Mouse (Mus musculus) 3134 (cell line): ENCODE results near the gene C4b.
"Not testable (repeated sequence)": the region's sequence is repeated elsewhere in the genome, so short reads cannot be mapped to it uniquely, and the experiment has no call there.

Experiments used
- DNase-seq: peaks from one replicate; pipeline ENCODE4 v3.0.0-alpha.2; 2011; ENCODE audit warnings: low spot score; ENCODE audit not compliant: insufficient read length; ENCODE audit errors: extremely low read depth

Gene C4b

DNA sequence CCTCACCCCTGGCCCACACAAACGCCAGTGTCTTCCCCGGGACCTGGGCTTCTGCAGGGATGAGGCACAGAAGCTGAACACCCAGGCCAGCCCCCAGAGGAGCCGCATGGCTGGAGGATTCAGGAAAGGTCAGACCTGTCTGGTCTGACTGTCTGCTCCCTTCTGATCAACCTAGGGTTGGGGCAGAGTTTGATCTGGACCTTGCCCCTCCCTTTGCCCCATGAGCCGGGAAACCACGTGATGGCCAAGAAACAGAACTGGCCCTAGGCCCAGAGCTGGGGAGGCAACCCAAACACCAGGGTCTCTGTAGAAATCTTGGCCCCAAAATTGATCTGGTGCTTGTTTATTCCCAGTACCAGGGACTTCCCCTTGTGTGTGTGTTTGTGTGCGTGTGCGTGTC lies at the start of gene C4b:
Gene C4b (minus strand): TSS at position 164 of the 400 bp plus-strand sequence.
- no peak for DNase-seq

DNA sequence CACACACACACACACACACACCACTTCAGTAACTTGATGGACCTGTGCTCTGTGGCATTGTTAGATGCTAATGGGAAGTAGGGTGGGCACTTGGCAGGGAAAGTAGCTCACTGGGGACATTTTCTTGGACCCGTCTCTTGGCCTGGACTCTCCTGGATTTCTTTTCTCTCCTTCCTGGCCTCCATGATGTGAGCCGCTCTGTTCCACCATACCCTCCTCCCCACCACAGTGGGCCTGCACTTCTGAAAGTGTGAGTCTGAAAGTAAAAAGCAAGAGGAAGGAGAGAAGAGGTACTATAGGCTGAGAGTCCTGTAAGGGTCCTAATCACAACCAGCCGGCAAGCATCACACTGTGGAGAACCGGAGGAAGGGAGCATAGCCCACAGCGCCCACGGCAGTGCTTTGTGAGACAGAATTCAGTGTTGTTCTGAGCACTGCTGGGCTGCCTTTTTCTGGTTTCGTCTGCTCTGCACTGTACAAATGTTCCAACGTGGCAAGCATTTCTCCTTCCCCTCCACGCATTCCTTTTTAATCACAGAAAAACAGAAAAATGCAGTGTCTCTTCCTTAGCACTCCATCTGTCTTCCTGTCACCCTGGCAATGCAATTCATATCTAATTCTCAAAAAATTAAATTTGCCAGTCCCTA lies 34.1 kb upstream of the C4b start:
- no peak for DNase-seq

DNA sequence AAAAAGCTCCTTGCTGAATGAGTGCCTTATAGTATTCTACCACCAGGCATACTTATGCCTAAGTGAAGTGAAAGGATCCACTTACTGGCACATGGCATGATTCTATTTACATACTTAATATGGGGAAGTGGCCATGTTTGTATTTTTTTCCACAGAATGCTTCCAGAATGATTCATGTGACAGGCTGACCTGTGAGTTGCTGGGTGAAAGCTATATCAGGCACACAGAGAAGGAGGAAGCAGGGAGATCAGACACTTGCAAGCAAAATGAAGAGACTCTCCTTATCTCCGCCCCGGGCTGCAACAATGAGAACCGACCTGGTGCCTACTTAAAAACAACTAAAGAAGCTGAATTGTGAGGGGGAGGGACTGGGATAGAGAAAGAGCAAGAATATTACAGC lies 17.8 kb upstream of the C4b start:
- no peak for DNase-seq

DNA sequence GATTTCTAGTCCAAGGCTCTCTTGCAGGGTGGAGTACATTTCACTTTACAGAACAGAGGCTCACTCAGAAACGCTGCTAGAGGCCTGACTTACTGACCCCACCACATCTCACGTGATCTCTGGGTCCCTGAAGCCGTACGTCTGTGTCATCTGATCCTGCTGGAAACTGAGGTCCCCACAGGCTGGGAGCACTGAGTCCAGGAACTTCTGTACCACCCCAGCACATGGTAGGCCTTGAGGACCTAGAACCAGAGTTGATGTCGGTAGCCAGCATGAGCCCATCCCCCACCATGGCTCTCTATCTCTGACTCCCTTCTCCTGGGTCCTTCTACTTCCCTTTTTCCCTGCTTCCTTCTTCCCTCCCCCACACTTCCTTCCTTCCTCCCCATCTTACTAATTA lies 2.8 kb upstream of the C4b start:
- DNase-seq: no peak

DNA sequence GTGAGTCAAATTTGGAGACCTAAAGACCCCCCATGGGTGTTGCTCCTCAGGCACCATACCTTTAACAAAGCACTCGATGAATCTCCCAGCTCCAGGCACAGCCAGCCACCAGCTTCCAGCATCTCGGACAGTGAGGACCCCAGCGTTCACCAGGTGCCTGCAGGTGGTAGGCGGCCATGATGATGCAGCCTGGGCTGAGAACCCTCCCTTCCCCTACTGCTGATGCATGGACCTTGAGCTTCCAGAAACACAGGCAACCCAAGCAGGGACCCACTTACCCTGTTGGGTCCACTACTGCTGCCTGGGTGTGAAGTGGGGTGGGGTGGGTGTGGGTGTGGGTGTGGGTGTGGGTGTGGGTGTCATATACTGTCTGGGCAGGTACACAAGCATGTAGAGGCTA lies 1.5 kb upstream of the C4b start:
- not testable (repeated sequence) for DNase-seq

DNA sequence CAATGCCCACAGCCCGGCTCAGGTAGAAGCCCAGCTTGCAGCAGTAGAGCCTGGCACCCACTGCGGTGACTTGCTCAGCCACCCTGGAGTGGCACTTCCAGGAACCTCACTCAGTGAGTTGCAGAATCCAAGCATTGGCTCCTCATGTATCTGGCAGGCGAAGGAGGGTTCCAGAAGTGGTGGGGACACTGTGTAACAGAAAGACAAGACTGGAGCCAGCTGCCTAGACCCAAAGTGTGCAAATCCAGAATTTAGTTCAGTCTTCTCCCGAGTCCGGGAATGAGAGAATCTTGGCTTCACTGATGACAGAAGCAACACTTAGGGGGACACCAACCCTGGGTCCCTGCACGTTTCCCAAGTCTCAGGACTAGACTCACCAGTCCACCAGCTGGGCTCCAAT lies 929 bp upstream of the C4b start:
- DNase-seq: not testable (repeated sequence)

DNA sequence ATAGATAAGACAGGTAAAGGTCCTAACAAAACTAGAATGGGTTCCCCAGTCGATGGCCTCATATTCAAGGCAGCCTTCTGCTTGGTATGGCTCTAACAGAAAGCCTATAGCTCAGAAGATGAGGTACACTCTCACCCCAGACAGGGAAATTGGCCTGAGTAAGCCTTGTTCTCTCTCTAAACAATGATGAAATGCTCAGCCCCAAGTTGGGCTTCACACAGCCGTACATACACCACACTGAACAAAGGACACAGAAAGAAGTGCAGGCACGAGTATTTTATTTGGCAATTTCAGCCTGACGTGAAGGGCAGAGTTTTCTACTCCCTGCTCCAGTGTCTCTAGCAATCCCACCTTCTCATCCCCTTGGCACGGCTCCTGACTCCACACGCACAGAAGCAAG lies 524 bp upstream of the C4b start:
- no peak for DNase-seq

DNA sequence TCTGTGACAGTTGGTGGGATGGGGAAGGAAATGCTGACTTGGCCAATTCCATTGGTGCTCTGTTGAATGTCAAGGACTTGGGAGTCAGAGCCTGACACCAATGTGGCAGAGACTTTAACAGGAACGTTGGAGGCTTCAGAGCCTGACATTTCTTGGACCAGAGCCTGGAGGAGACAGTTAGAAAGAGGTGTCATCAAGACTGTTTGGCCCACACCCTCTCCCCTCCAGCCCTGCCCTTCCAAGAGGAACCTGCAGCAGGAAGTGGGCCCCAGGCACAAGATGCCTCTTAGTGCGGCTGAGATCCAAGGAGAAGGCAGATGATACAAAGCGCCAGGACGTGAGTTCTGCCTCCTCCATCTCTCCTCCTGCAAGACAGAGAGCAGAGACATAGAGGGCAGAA lies 3.4 kb downstream of the C4b start:
- no peak for DNase-seq

DNA sequence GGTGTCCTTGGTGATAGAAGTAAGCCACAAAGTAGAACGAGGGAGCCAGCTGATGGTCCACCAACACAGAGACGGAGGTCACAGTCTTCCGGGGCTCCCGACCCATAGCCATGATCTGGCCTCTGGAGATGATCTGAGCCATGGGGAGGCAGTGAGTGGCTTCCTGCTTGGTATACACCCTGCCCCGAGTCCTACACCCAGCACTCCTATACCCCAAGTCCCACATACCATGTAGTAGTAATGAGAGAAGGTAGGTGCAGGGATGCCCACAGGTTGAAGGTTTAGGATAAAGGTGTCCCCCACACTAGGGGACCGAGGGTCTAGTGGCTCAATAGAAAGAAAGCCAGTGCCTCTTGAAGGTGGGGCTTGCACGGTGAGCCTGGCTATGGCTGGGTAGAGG lies 4.0 kb downstream of the C4b start:
- not testable (repeated sequence) for DNase-seq

DNA sequence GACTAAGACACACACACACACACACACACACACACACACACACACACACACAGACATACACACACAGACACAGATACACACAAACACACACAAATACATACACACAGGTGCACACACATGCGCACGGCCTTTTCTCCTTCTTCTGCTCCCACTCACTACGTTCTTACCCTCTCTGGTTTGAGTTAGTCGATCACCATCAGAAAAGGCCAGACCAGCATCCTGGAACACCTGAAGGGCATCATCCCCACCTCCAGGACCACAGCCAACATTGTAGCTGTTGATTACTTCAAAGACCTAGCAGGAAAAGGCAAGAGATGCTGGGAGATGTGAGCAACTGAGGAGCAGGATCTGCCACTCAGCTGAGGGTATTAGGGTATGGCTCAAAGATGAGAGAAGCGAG lies 6.2 kb downstream of the C4b start:
- not testable (repeated sequence) for DNase-seq

DNA sequence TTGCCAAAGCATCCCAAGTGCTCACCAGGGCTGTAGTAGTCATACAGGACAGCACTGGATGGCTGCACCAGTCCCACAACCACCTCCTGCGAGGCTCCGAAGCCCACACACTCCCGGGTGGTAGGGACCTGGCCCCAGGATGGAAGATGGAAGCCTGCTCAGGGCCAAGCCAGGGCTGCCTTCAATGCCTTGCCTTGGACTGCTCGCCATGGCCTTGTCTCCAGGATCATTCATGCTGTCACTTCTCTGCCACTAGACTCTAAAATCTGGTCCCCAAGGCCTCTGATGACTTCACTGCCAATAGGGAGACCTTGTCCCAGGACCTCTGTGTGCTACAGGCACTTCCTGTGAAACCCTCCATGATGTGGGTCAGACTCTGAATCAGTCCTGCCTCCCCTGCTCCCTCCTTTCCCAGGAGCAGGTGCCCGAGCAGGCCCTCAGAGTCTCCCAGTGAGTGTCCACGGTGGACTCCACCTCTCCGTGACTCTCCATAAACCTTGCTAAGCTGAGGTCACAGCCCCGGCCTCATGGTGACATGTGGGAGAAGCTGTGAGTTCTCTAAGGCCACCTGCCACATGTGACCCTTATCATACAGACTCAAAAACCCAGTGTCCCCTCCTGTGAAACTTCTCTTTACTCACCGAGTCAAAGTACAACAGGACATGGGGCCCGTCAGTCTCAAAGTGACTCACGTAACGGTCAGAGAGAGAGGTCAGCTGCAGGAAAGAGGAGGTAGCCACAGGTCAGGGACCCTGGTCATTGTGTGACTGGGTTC lies 13.7 kb downstream of the C4b start:
- not testable (repeated sequence) for DNase-seq

DNA sequence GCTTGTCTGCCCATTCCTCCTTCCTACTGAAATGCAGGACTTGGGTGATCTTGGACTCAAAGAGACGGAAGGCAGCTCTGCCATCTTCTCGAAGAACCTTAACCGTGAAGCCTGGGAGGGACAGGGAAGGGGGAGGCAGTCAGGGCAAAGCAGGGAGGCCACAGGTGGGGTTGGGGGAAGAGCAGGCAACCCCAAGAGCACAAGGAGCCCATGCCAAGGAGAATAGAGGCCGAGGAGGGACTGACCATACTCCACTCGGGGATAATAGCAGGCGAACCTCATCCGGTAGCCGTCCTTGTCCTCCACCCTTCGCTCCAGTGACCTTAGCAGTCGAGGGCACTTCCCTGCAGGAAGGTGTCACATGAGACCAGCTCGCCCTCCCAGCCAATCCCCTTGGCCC lies 14.5 kb downstream of the C4b start:
- DNase-seq: not testable (repeated sequence)

DNA sequence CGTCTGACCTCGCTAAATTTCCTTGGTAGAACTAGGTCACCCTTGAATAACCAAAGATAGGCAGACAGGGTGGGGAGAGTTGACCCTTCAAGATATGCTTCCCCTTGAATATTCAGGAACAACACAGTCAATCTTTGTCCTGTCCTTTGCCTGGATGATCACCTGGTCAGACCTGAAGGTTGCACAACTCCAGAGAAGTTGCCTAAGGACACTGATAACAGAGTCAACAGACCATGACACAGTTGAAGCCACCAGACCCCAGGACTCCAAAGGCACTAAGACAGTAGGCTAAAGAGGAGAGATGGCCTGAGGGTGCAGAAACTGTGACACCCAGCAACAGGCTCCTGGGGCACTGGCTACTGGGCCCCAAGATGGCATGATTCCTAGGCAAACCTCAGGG lies 15.8 kb downstream of the C4b start:
- DNase-seq: no peak

DNA sequence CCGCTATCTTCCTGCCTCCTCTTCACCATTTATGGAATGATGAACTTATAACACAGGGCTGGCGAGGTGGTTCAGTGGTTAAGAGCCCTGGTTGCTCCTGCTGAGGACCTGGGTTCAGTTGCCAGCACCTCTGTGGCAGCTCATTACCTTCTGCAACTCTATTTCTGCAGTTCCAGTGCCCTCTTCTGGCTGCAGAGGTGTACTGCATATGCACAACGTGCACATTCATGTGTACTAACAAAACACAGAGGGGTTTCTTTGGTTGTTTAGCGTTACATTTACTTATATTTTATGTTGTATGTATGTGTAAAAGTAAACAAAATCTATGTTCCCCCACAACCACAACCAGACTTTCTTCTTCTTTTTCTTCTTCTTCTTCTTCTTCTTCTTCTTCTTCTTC lies 20.6 kb downstream of the C4b start:
- no peak for DNase-seq

DNA sequence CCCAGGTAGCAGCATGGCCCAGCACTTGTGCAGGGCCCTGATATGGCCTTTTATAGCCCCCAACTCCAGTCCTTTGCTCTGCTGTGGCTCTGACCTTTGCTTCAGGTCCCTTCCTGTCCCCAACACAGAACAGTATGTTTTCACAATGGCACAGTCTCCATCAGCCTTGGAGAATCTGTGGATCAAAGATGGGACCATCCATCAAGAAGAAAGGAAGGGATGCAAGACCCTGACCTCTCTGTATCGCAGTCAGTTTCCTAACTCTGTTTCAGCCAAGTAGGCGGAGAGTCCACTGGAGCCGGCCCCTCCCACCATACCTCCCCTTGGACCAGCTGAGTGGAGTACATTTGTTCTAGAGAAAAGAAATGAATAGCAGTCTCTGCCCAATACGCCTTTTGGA lies 21.4 kb downstream of the C4b start:
- DNase-seq: not testable (repeated sequence)

DNA sequence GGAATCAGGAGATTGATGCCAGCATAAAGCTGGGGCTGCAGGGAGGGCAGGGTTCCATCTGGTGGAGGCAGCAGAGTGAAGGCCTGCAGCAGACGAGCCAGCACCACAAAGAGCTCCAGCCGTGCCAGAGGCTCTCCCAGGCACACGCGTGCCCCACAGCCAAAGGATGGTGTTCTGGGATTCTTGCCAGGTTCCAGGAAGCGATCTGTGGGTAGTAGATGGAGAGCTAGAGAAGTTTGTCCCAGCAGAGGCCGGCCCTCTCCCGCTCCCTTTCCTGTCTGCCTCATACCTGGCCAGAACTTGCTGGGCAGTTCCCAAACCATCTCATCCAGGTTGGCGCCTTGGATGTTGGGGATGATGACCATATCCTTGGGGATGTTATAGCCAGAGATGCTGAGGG lies 23.8 kb downstream of the C4b start:
- DNase-seq: not testable (repeated sequence)

DNA sequence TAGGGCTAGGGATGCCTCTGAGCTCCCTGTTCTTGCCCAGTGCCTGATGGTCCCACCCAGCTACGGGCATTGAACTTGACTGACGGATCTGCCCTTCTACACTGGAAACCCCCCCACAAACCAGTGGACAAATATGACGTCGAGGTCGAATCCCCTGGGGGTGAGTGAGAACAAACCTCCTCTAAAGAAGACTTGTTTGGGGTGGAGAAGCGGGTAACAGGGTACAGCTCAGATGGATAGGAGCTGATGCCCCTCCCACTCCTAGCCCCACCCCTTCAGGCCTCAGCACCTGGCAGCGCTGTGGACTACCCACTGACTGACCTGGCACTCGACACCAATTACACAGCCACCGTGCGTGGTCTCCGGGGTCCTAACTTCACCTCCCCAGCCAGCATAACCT lies 26.3 kb downstream of the C4b start:
- no peak for DNase-seq

DNA sequence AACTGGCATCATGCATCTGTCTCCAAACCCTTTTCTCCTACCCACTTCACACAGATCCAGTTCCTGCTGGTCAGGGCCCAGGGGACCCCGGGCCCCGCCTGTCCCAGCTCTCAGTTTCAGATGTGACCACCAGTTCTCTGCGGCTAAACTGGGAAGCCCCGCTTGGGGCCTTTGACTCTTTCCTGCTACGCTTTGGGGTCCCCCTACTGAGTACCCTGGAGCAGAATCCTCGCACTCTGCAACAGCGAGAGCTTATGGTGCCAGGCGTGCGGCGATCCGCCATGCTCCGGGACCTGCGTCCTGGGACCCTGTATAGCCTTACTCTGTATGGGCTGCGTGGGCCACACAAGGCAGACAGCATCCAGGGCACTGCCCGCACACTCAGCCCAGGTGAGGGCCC lies 27.4 kb downstream of the C4b start:
- DNase-seq: no peak

DNA sequence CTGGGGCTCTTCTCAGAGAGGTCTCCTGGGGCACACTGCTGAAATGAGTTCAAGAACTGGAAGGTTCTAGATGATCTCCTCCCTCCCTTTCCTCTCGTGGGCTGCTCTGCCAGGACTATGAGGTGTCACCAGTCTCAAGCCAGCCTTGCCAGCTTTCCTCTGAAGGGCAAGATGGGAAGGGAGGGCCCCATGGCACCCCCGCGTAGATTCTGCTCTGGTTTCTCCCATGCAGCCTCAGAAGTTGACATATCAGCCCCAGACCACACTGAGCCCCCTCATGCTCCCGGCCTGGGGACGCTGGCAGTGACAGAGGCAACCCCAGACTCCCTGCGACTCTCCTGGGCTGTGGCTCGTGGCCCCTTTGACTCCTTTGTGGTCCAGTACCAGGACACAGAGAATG lies 28.2 kb downstream of the C4b start:
- not testable (repeated sequence) for DNase-seq

DNA sequence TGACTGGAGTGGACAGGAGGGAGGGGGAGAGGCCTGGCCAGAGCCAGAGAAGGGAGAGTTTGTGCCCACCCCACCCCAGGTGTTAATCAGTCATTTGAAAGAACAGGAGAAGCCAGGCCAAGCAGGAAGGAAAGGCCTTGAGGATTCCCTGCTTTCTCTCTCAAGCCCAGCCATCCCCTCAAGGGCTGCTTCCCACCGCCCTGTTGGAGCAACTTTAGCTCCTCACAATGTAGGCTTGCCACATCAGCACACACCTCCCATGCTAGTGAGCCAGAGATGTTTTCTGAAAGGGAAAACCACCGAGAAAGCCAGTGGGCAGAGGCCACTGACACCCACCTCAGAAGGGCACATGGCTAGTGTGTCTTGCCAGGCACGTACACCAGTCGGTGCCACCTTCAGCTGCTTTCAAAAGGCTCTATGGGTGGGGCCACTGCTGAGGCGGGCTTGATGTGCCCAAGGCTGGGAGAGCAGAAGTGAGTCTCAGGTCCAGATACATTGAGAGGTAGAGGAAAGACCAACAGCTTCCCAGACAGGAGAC lies 28.7 kb downstream of the C4b start:
- not testable (repeated sequence) for DNase-seq

DNA sequence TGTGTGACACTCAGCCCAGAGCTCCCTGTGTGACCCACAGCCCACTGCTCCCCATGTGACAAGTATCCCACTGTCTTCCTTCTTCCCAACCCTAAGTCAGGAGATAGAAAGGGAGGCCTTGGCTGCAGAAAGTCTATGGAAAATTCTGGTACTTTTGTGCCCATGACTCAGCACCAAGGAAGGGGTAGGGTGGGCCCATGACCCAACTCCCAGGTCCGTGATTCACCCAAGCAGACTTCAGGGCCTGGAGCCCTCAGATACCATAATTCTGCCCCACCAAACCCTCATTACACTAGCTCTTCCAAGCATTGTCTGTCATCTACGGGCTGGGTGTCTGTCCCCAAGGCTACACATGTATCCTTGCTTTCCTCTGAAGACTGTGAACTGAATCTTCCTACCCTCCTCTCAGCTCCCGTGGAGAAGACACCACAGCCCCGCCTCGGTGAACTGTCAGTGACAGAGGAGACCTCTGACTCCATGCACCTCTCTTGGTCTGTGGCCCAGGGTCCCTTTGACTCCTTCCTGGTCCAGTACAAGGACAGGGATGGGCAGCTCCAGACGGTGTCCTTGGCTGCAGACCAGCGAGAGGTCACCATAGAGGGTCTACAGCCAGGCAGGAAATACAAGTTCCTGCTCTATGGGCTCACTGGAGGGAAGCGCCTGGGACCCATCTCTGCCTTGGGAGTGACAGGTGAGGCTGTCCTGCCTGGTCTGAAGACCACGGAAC lies 29.3 kb downstream of the C4b start:
- not testable (repeated sequence) for DNase-seq
